Mouse (Mus musculus) MEL-GATA-1-ER (cell line): ENCODE results near the gene Ifitm1.
"Not testable (repeated sequence)": the region's sequence is repeated elsewhere in the genome, so short reads cannot be mapped to it uniquely, and the experiment has no call there.

ENCODE experiments used
- DNase-seq: peaks from one replicate; pipeline ENCODE4 v3.0.0-alpha.2; 2012; ENCODE audit warnings: low read depth; ENCODE audit errors: extremely low read depth

The Ifitm1 gene

GRCm38 (mm10) chr7:141011238-141011770 lies 44.3 kb downstream of the Ifitm1 start:
- DNase-seq: no peak

- DNase-seq: no peak
Observed at GRCm38 (mm10) chr7:141016707-141017697, 50.0 kb downstream of the Ifitm1 start.

GRCm38 (mm10) chr7:141017824-141018223 lies 50.8 kb downstream of the Ifitm1 start, which contains the start of gene Ifitm6:
TSS of gene Ifitm6 (minus strand) at chr7:141017924.
- DNase-seq: not testable (repeated sequence)

- no peak for DNase-seq
Observed at GRCm38 (mm10) chr7:141019028-141019427, 52.0 kb downstream of the Ifitm1 start.
